Mouse (Mus musculus) forebrain, embryonic 16.5 days (tissue): ENCODE measurements at regions not wholly inside any gene's neighbourhood (a gene's known extent, or its start where the extent isn't known, plus 50 kb on each side); places are given as distances from the start of the nearest gene placed in this dataset.

Experiments used
- ATAC-seq: fragments of 200-750 bp; cut with Nextera tagmentation; 2 replicates; pipeline ENCODE4 v1.8.0; 2017; ENCODE audit warnings: mild to moderate bottlenecking, moderate library complexity
- H3K27ac ChIP-seq: fragments of 300-500 bp; sonication (generic); 2 replicates; pipeline ENCODE4 v1.5.1; 2014; ENCODE audit warnings: low read length, control low read depth
- H3K27me3 ChIP-seq: fragments of 300-500 bp; sonication (generic); replicated peaks from 2 replicates; pipeline ENCODE4 v1.6.1; 2014; ENCODE audit warnings: low read length; ENCODE audit not compliant: control insufficient read depth, insufficient read depth
- H3K36me3 ChIP-seq: fragments of 300-500 bp; sonication (generic); 2 replicates; pipeline ENCODE4 v1.6.1; 2014; ENCODE audit not compliant: control insufficient read depth, insufficient read depth
- H3K4me1 ChIP-seq: fragments of 300-500 bp; sonication (generic); replicated peaks from 2 replicates; pipeline ENCODE4 v1.6.1; 2014; ENCODE audit warnings: low read length; ENCODE audit not compliant: control insufficient read depth, insufficient read depth
- H3K4me2 ChIP-seq: fragments of 300-500 bp; sonication (generic); 2 replicates; pipeline ENCODE4 v1.6.1; 2014; ENCODE audit warnings: mild to moderate bottlenecking, low read length, control low read depth
- H3K4me3 ChIP-seq: fragments of 300-500 bp; sonication (generic); replicated peaks from 2 replicates; pipeline ENCODE4 v1.5.1; 2014; ENCODE audit warnings: mild to moderate bottlenecking, low read length, control low read depth
- H3K9ac ChIP-seq: fragments of 300-500 bp; sonication (generic); replicated peaks from 2 replicates; pipeline ENCODE4 v1.6.1; 2014; ENCODE audit warnings: low read depth, low read length, control low read depth
- H3K9me3 ChIP-seq: fragments of 300-500 bp; sonication (generic); 2 replicates; pipeline ENCODE4 v1.6.1; 2016; ENCODE audit warnings: low read length; ENCODE audit not compliant: control insufficient read depth
- WGBS: fragments of 180-500 bp; shearing (Covaris S2); extraction: QIAGEN DNeasy Blood & Tissue Kit; methylation state at CpG from one replicate; pipeline ENCODE4 v1.1.7; 2014; 5-methylcytosine and 5-hydroxymethylcytosine counted together

- H3K27ac ChIP-seq = no peak overlapping the region
- ATAC-seq = no peak
- 83% methylated on average over 7 of the region's 7 CpGs for WGBS
Measured at GRCm38 (mm10) chr17:47983286-47983685, 54.8 kb downstream of the 1700122O11Rik start.

DNA sequence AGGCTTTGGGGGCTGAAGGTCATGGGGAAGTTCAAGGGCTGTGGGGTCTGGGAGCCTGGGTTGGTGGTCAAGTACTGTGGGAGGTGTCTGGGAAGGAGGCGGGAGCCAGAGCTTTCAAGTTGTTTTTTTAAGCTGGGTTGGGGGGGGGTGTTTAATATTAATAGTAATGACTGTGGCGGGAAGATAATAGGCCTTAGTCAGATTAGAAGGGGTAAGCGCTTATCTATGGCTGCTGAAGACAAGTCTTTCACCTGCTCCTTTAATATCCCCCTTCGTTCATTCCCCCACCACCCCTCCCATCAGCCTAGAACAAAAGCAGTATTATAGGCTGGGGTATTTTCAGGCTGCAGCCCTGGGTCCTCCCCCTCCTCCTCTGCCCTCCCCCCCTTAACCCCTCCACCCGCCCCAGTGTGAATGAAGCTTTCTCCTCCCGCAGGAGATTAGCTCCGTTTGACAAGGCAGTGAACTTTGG, 56.5 kb downstream of the 1700122O11Rik start:
- no peak overlapping the region for H3K4me3 ChIP-seq
- no peak overlapping the region for H3K9ac ChIP-seq
- no peaks in the 10 kb centered on the region for H3K27me3 ChIP-seq
- no peaks in the 10 kb centered on the region for H3K9me3 ChIP-seq
- peak overlapping the region; percentile 37; the same call in 1 of the 2 replicates for H3K27ac ChIP-seq
- H3K36me3 ChIP-seq = no peaks in the 10 kb centered on the region
- H3K4me2 ChIP-seq = no peak overlapping the region
- ATAC-seq = peak; percentile 85
- 8% methylated on average over 7 of the region's 7 CpGs for WGBS
- peaks cover 12% of the 10 kb centered on the region for H3K4me1 ChIP-seq

More at GRCm38 (mm10) chr17:47983286-47983685, 54.8 kb downstream of the 1700122O11Rik start:
- no peak overlapping the region for H3K4me3 ChIP-seq
- H3K9ac ChIP-seq = no peak overlapping the region
- H3K4me2 ChIP-seq = no peak overlapping the region
- H3K36me3 ChIP-seq = no peaks in the 10 kb centered on the region
- no peaks in the 10 kb centered on the region for H3K9me3 ChIP-seq
- H3K27me3 ChIP-seq = no peaks in the 10 kb centered on the region
- peaks cover 9% of the 10 kb centered on the region for H3K4me1 ChIP-seq

- WGBS = 60% methylated on average over 4 of the region's 4 CpGs
- no peak overlapping the region for H3K9ac ChIP-seq
- H3K27ac ChIP-seq = no peak overlapping the region
- no peaks in the 10 kb centered on the region for H3K36me3 ChIP-seq
- no peaks in the 10 kb centered on the region for H3K27me3 ChIP-seq
- H3K4me3 ChIP-seq = no peak overlapping the region
- ATAC-seq = no peak
- H3K4me2 ChIP-seq = no peak overlapping the region
- H3K4me1 ChIP-seq = peaks cover 33% of the 10 kb centered on the region
- H3K9me3 ChIP-seq = no peaks in the 10 kb centered on the region
Measured at GRCm38 (mm10) chr17:47979266-47979665, 54.8 kb upstream of the Foxp4 start.

GRCm38 (mm10) chr17:47978404-47979030, 54.1 kb upstream of the Foxp4 start:
- no peaks in the 10 kb centered on the region for H3K36me3 ChIP-seq
- no peak overlapping the region for H3K9ac ChIP-seq
- no peak overlapping the region for H3K27ac ChIP-seq
- no peak for ATAC-seq
- H3K9me3 ChIP-seq = no peaks in the 10 kb centered on the region
- H3K4me3 ChIP-seq = no peak overlapping the region
- 0 out of 2 replicates have a peak, but pooled peaks cover 4% of the 10 kb centered on the region for H3K27me3 ChIP-seq
- WGBS = 41% methylated on average over 9 of the region's 9 CpGs
- peaks cover 41% of the 10 kb centered on the region for H3K4me1 ChIP-seq
- no peak overlapping the region for H3K4me2 ChIP-seq

DNA sequence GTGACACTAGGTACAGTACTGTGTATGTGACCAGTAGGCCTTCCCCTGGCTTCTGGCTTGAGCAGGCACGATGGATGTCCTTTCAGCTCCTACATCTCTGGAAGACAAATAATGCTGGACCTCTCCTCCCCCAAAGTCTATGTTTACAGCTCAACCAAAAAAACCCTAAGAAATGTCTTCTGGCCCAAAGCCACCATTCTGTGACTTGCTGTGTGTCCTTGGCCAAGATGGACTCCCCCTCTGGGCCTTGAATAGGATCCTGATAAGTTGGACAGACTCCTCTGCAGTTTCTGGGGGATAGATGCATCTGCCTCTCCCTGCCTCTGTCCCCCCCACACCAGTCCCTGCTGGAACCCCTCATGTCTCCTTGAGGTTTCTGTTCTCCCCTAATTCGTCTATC, 53.6 kb upstream of the Foxp4 start:
- H3K27ac ChIP-seq = no peak overlapping the region
- no peak for ATAC-seq
- H3K36me3 ChIP-seq = no peaks in the 10 kb centered on the region
- no peaks in the 10 kb centered on the region for H3K9me3 ChIP-seq
- H3K27me3 ChIP-seq = 0 out of 2 replicates have a peak, but pooled peaks cover 4% of the 10 kb centered on the region
- no peak overlapping the region for H3K9ac ChIP-seq
- no peak overlapping the region for H3K4me3 ChIP-seq
- no peak overlapping the region for H3K4me2 ChIP-seq
- H3K4me1 ChIP-seq = peaks cover 44% of the 10 kb centered on the region
- WGBS = 82% methylated on average over 2 of the region's 2 CpGs

DNA sequence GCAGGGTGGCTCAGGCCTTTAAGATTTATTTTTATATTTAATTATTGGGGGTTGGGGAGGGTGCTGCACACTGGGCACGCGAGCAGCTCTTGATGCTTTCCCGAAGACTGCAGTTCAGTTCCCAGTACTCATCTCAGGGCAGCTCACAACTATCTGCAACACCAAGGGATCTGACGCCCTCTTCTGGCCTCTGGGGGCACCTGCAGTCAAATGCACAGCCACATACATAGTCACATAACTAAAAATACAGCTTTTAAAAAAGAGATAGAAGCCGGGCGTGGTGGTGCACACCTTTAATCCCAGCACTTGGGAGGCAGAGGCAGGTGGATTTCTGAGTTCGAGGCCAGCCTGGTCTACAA, 52.5 kb upstream of the Foxp4 start:
- Histone ChIP-seq H3K4me1 (peaks cover 44% of the 10 kb centered on the region), H3K27ac (no peak overlapping the region; the same call in 1 of the 2 replicates), H3K27me3 (0 out of 2 replicates have a peak, but pooled peaks cover 4% of the 10 kb centered on the region), H3K9ac (no peak overlapping the region), H3K4me2 (no peak overlapping the region), H3K36me3 (no peaks in the 10 kb centered on the region), H3K9me3 (no peaks in the 10 kb centered on the region), H3K4me3 (no peak overlapping the region)
- no peak for ATAC-seq
- WGBS = 80% methylated on average over 7 of the region's 7 CpGs

DNA sequence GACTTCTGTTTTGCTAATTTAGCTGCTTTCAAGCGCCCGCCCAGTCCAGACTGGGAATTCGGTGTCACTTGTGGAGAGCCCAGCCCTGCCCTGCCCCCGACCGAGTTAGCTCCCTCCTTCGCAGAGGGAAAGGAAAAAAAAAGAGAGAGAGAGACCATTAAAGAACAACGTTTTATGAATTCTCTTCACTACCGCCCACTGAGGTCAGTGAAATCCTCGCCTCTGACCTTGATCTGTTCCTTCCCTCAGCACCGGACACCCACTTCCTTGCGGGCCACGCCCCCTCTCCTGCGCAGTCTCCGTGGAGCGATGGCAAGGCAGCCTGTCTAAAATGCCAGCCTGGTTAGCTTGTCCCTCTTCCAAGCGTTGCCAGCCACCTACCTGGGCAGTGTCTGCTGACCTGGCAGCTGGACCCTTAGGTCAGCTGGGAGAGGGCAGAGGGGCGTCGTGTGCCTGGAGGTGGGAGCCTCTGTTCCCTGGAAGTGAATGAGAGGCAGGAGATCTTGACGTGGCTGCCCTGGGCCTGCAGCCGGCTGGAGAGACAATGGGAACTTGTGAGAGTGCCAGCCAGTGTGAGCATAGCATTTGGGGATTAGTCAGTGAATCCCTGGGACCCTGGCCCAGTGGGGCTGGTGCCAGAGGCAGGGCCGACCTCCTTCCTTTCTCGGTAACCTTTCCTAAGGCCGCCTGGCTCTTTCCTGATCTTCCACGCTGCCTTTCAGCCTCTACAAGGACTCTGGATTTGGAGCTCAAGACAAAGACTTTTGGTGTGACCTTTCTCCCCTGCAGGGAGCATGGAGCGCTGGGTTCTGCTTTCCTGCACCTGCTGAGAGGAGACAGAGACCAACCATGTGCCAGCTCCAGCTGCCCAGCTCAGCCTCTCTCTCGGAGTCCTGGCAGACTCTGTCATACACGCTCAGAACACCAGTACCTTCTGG, 51.9 kb upstream of the Foxp4 start:
- ATAC-seq = peak; percentile 49
- Histone ChIP-seq H3K4me3 (peak overlapping the region; percentile 30), H3K9ac (peak overlapping the region; percentile 48), H3K4me2 (peak overlapping the region; percentile 81), H3K36me3 (no peaks in the 10 kb centered on the region), H3K27me3 (0 out of 2 replicates have a peak, but pooled peaks cover 4% of the 10 kb centered on the region), H3K9me3 (no peaks in the 10 kb centered on the region), H3K27ac (peak overlapping the region; percentile 80), H3K4me1 (peaks cover 39% of the 10 kb centered on the region)
- 5% methylated on average over 27 of the region's 27 CpGs for WGBS

- ATAC-seq = peak; percentile 47
- no peaks in the 10 kb centered on the region for H3K36me3 ChIP-seq
- peak overlapping the region; percentile 81 for H3K4me2 ChIP-seq
- peaks cover 38% of the 10 kb centered on the region for H3K4me1 ChIP-seq
- H3K27me3 ChIP-seq = 0 out of 2 replicates have a peak, but pooled peaks cover 4% of the 10 kb centered on the region
- H3K9me3 ChIP-seq = no peaks in the 10 kb centered on the region
- peak overlapping the region; percentile 80; the same call in 1 of the 2 replicates for H3K27ac ChIP-seq
- peak overlapping the region; percentile 58 for H3K9ac ChIP-seq
- 2% methylated on average over 34 of the region's 37 CpGs for WGBS
- H3K4me3 ChIP-seq = peak overlapping the region; percentile 41
Measured at GRCm38 (mm10) chr17:47975281-47976060, 51.0 kb upstream of the Foxp4 start.
